Mouse (Mus musculus): ENCODE results near the gene Il4i1.
A peak's percentile ranks its signal among the peaks of the same experiment; 100 is the strongest.

The Il4i1 gene

DNA sequence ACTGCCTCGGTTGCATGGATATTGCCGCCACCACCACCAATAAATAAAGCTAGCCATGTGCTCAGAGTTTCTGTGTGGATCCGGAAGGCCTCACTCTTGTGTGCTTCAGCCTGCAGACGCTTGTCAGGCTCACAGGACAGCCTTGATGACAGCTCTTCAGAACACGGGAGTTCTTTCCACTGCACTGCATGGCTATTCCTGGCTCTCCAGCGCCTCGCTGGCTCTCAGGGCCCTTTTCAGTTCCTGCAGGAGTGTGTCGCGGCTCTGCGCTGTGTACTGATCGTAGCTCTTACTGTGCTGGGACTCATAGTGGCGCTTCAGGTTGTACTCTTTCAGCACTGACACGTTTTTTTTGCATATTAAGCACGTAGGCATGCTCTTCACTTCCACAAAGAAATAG lies 61.6 kb downstream of the Il4i1 start:
- Histone ChIP-seq H3K4me3 (replicated peaks; ENCODE audit: low read length) (no peak overlapping the region), H3K36me3 (ENCODE audit: insufficient read depth, low read length) (peaks cover 71% of the 10 kb centered on the region), H3K9me3 (ENCODE audit: low read length) (peaks cover 19% of the 10 kb centered on the region), H3K27me3 (ENCODE audit: insufficient read depth, low read length) (no peaks in the 10 kb centered on the region), H3K4me1 (replicated peaks; ENCODE audit: low read depth, low read length) (peaks cover 56% of the 10 kb centered on the region)
- no peak for TF ChIP-seq CTCF (conservative IDR thresholded peaks at IDR 0.05; ENCODE audit: low read length)
- no peak for TF ChIP-seq NANOG (IDR thresholded peaks at IDR 0.05; ENCODE audit: borderline replicate concordance, low read length)
- no peak for TF ChIP-seq POU5F1 (IDR thresholded peaks at IDR 0.05; ENCODE audit: borderline replicate concordance, low read length)

DNA sequence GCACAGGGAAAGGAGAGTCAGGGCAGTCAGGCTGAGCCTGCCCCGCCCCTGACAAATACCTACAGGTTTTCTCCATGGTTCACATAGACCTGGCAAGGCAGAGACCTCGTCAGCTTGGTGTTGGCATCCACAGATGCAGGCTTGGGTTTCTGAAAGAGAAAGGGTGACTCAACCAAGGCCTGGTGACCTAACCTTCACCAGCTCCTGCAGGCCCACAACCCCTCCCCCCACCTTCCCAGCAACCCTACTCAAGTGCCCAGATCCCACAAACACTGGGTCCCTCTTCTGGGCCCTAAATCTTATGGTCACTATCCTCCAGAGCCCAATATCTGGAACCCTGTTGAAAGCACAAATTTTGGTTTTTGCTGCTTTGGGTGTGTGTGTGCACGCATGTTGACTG lies 66.8 kb downstream of the Il4i1 start:
- H3K27me3 ChIP-seq (ENCODE audit: insufficient read depth, low read length) = no peaks in the 10 kb centered on the region
- TF ChIP-seq NANOG (IDR thresholded peaks at IDR 0.05; ENCODE audit: borderline replicate concordance, low read length) = no peak
- no peak for TF ChIP-seq POU5F1 (IDR thresholded peaks at IDR 0.05; ENCODE audit: borderline replicate concordance, low read length)
- TF ChIP-seq CTCF (conservative IDR thresholded peaks at IDR 0.05; ENCODE audit: low read length) = no peak
- H3K4me1 ChIP-seq (replicated peaks; ENCODE audit: low read depth, low read length) = peaks cover 81% of the 10 kb centered on the region
- H3K36me3 ChIP-seq (ENCODE audit: insufficient read depth, low read length) = peaks cover 98% of the 10 kb centered on the region
- no peak overlapping the region for H3K4me3 ChIP-seq (replicated peaks; ENCODE audit: low read length)
- H3K9me3 ChIP-seq (ENCODE audit: low read length) = no peaks in the 10 kb centered on the region

DNA sequence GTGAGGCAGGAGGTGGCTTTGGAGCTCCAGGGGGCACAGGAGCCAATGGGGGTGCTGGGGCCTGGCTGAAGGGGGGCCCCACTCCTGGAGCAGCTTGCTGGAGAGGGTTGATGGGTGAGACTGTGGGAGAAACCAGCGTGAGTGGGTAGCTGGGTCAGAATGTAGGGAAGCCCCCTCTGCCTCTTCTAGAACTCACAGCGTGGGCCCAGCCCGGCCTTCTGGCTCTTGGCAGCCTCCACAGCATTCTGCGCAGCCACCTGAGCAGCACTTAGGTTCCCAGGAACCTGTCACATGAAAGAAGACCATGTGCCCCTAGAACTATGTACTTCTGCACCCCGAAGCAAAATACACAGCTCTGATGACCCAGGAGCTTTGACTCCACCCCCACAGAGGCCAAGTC lies 68.5 kb downstream of the Il4i1 start:
- H3K4me1 ChIP-seq (replicated peaks; ENCODE audit: low read depth, low read length) = peaks cover 82% of the 10 kb centered on the region
- H3K36me3 ChIP-seq (ENCODE audit: insufficient read depth, low read length) = peaks cover 98% of the 10 kb centered on the region
- TF ChIP-seq NANOG (IDR thresholded peaks at IDR 0.05; ENCODE audit: borderline replicate concordance, low read length) (no peak), POU5F1 (IDR thresholded peaks at IDR 0.05; ENCODE audit: borderline replicate concordance, low read length) (no peak)
- no peaks in the 10 kb centered on the region for H3K27me3 ChIP-seq (ENCODE audit: insufficient read depth, low read length)
- H3K4me3 ChIP-seq (replicated peaks; ENCODE audit: low read length) = peak overlapping the region; percentile 59
- no peaks in the 10 kb centered on the region for H3K9me3 ChIP-seq (ENCODE audit: low read length)

DNA sequence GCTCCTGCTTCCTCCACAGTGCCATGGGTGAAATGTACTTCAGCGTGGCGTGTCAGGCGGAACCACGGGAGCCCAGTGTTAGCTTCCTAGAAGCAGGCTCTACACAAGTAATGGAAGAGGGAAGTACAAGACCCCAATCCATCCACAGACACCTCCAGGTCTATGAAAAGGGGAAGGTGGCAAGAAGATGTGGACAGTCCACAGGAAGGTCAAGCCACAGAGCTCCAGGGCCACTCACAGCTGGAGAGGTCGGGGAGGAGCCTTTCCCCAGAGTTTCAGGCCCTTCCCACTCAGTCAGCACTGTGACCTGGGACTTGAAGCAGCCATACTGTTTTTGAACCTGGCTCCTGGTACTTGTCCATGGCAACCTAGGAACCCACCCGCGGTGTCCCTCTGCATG lies 70.8 kb downstream of the Il4i1 start:
- no peaks in the 10 kb centered on the region for H3K27me3 ChIP-seq (ENCODE audit: insufficient read depth, low read length)
- H3K4me1 ChIP-seq (replicated peaks; ENCODE audit: low read depth, low read length) = peaks cover 80% of the 10 kb centered on the region
- no peak for TF ChIP-seq NANOG (IDR thresholded peaks at IDR 0.05; ENCODE audit: borderline replicate concordance, low read length)
- no peak for TF ChIP-seq CTCF (conservative IDR thresholded peaks at IDR 0.05; ENCODE audit: low read length)
- no peak for TF ChIP-seq POU5F1 (IDR thresholded peaks at IDR 0.05; ENCODE audit: borderline replicate concordance, low read length)
- H3K4me3 ChIP-seq (replicated peaks; ENCODE audit: low read length) = no peak overlapping the region
- peaks cover 88% of the 10 kb centered on the region for H3K36me3 ChIP-seq (ENCODE audit: insufficient read depth, low read length)
- no peaks in the 10 kb centered on the region for H3K9me3 ChIP-seq (ENCODE audit: low read length)

DNA sequence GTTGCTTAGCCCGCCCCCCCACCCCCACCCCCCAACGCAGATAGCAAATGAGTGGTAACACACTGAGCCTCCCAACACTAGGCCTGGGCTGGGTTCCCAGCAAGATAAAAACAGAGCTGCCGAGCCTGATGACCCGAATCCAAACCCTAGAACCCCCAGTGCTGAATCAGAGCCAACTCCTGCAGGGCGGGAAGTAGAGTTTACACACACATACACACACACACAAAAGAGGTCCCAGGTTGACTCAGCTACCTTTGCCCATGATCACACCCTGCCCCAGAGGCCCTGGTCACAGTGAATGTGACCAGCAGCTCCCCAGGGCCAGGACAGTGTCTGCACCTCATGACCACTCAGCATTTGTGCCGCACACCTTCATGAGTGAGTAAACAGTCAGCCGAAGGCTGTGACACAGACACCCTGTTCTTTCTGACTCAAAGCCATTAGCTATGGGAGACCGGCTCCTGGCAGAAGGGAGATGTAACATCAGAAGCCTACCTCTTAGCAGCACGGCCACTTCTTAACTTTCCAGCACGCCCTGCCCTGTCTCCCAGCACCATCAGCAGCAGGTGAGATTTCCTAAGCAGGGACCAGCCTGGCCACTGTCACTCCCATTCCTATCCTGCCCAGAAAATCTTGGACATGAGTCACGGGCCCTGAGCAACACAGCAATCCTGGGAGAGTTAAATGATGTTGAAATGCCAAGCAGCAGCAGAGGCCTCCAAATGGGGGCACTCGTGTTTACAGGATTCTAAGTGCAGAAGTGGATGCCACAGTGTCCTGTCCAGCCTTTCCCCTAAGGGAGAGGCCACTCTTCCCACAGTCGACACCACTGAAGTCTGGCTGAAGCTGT lies 72.3 kb downstream of the Il4i1 start:
- Histone ChIP-seq H3K4me1 (replicated peaks; ENCODE audit: low read depth, low read length) (peaks cover 75% of the 10 kb centered on the region), H3K36me3 (ENCODE audit: insufficient read depth, low read length) (peaks cover 73% of the 10 kb centered on the region), H3K9me3 (ENCODE audit: low read length) (no peaks in the 10 kb centered on the region), H3K27me3 (ENCODE audit: insufficient read depth, low read length) (no peaks in the 10 kb centered on the region), H3K4me3 (replicated peaks; ENCODE audit: low read length) (no peak overlapping the region)
- TF ChIP-seq POU5F1 (IDR thresholded peaks at IDR 0.05; ENCODE audit: borderline replicate concordance, low read length) (no peak), NANOG (IDR thresholded peaks at IDR 0.05; ENCODE audit: borderline replicate concordance, low read length) (no peak), CTCF (conservative IDR thresholded peaks at IDR 0.05; ENCODE audit: low read length) (no peak)

DNA sequence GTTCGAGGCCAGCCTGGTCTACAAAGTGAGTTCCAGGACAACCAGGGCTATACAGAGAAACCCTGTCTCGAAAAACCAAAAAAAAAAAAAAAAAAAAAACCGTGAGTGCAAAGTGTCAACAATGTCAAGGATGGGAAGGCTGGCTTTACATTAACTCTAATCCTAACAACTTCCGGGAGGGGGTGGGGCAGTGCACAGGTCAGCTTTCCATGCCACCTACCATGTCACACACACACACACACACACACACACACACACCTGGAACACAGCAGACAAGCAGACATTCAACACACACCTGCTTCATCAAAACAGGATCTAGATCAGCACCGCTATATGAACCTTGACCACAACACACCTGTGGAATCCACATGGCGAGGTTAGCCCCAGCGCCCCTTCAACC lies 74.0 kb downstream of the Il4i1 start:
- peaks cover 58% of the 10 kb centered on the region for H3K36me3 ChIP-seq (ENCODE audit: insufficient read depth, low read length)
- TF ChIP-seq POU5F1 (IDR thresholded peaks at IDR 0.05; ENCODE audit: borderline replicate concordance, low read length) (no peak), NANOG (IDR thresholded peaks at IDR 0.05; ENCODE audit: borderline replicate concordance, low read length) (no peak), CTCF (conservative IDR thresholded peaks at IDR 0.05; ENCODE audit: low read length) (no peak)

More for the DNA sequence above, 74.0 kb downstream of the Il4i1 start:
- H3K4me3 ChIP-seq (replicated peaks; ENCODE audit: low read length) = no peak overlapping the region
- no peaks in the 10 kb centered on the region for H3K27me3 ChIP-seq (ENCODE audit: insufficient read depth, low read length)
- H3K4me1 ChIP-seq (replicated peaks; ENCODE audit: low read depth, low read length) = peaks cover 66% of the 10 kb centered on the region
- no peaks in the 10 kb centered on the region for H3K9me3 ChIP-seq (ENCODE audit: low read length)
